Mouse (Mus musculus) heart, adult 2 months (tissue): ENCODE measurements around the gene Tcf25. TPM values are rescaled to one million over a fixed set of nuclear protein-coding genes. Genes with fewer than 3 reads are reported as not detected.
"Not testable (repeated sequence)": the region's sequence is repeated elsewhere in the genome, so short reads cannot be mapped to it uniquely, and the experiment has no call there.

ENCODE experiments used
- DNase-seq, 2 experiments: peaks; one replicate each; pipeline ENCODE4 v3.0.0; 2021
- H3K27ac ChIP-seq: fragments of 200-600 bp; 2 replicates; pipeline ENCODE4 v1.8.1; 2022
- H3K27me3 ChIP-seq: fragments of 200-500 bp; 2 replicates; pipeline ENCODE4 v1.6.1; 2012; ENCODE audit warnings: mild to moderate bottlenecking, low read length, inconsistent platforms, mixed read lengths; ENCODE audit not compliant: control insufficient read depth, insufficient read depth
- H3K36me3 ChIP-seq: fragments of 200-500 bp; 2 replicates; pipeline ENCODE4 v1.6.1; 2012; ENCODE audit warnings: low read length, inconsistent platforms; ENCODE audit not compliant: control insufficient read depth, insufficient read depth
- H3K4me1 ChIP-seq: fragments of 200-500 bp; 2 replicates; pipeline ENCODE4 v1.6.1; 2011; ENCODE audit warnings: low read length; ENCODE audit not compliant: control insufficient read depth, insufficient read depth
- H3K4me3 ChIP-seq: fragments of 200-600 bp; 2 replicates; pipeline ENCODE4 v1.8.1; 2022
- H3K79me2 ChIP-seq: fragments of 200-500 bp; replicated peaks from 2 replicates; pipeline ENCODE4 v1.6.1; 2012; ENCODE audit warnings: mild to moderate bottlenecking, inconsistent platforms, low read length, moderate library complexity, mixed read lengths; ENCODE audit not compliant: control insufficient read depth, insufficient read depth
- H3K9ac ChIP-seq: fragments of 200-500 bp; 2 replicates; pipeline ENCODE4 v1.6.1; 2012; ENCODE audit warnings: low read depth, mild to moderate bottlenecking, control low read depth, inconsistent platforms, low read length, mixed read lengths
- CTCF ChIP-seq: fragments of 200-600 bp; IDR thresholded peaks from 2 replicates; pipeline ENCODE4 v1.8.1; 2022; ENCODE audit warnings: antibody characterized with exemption, mild to moderate bottlenecking, moderate library complexity
- EP300 ChIP-seq: fragments of 200-500 bp; IDR thresholded peaks from 2 replicates; pipeline ENCODE4 v1.6.1; 2011; ENCODE audit warnings: low read depth, low read length, control low read depth; ENCODE audit not compliant: insufficient read depth
- POLR2A ChIP-seq: fragments of 200-500 bp; IDR thresholded peaks from 2 replicates; pipeline ENCODE4 v1.6.1; 2011; ENCODE audit warnings: mild to moderate bottlenecking, low read depth, low read length, control low read depth; ENCODE audit not compliant: insufficient read depth
- WGBS: fragments of 180-500 bp; shearing (Covaris S2); methylation state at CpG from one replicate; pipeline ENCODE4 v1.1.7; 2018; 5-methylcytosine and 5-hydroxymethylcytosine counted together
- intact Hi-C: fragments of 180-260 bp; cut with DNase I; formaldehyde crosslinking; loops from one replicate; pipeline ENCODE4 v1.15.1; 2025
- polyA plus RNA-seq: library from polyadenylated mRNA; depleted of rRNA; stranded (reverse); fragments of >200 nt; gene quantifications from 2 replicates; pipeline ENCODE4 v1.2.3, GENCODE M21; 2012
- total RNA-seq, 2 experiments: library from RNA; stranded (reverse); gene quantifications; 2 replicates each; pipeline ENCODE4 v1.2.3; 2021

The Tcf25 gene
- total and polyA plus RNA-seq, 3 experiments: 125 to 137 (median 134) TPM

GRCm38 (mm10) chr8:123410788-123411187 is 37.2 kb downstream of the Tcf25 start:
- no peak overlapping the region for H3K27ac ChIP-seq
- no peaks in the 10 kb centered on the region for H3K79me2 ChIP-seq
- peaks cover 8% of the 10 kb centered on the region; the same call in 1 of the 2 replicates for H3K27me3 ChIP-seq
- H3K4me3 ChIP-seq: no peak overlapping the region
- no peak for TF ChIP-seq EP300
- TF ChIP-seq POLR2A: no peak
- TF ChIP-seq CTCF: no peak
- WGBS: 14% methylated on average over 11 of the region's 11 CpGs
- no peak overlapping the region for H3K9ac ChIP-seq
- no peaks in the 10 kb centered on the region for H3K36me3 ChIP-seq
- DNase-seq: no peak
- intact Hi-C loops: no loop called here
- no peaks in the 10 kb centered on the region; the same call in 1 of the 2 replicates for H3K4me1 ChIP-seq

- intact Hi-C loops: no loop called here
- Histone ChIP-seq H3K4me3 (peak within 1 kb of the TSS; percentile 15; the same call in 1 of the 2 replicates), H3K9ac (no peak within 1 kb of the TSS), H3K36me3 (no peaks in the 10 kb centered on the region), H3K4me1 (no peaks in the 10 kb centered on the region; the same call in 1 of the 2 replicates), H3K27me3 (peaks cover 8% of the 10 kb centered on the region; the same call in 1 of the 2 replicates), H3K79me2 (no peaks in the 10 kb centered on the region), H3K27ac (no peak within 1 kb of the TSS)
- peak; percentile 60 to 61 for DNase-seq
- TF ChIP-seq CTCF (no peak), POLR2A (no peak)
- WGBS: under 1% methylated on average over 29 of the region's 29 CpGs
These were observed 37.7 kb downstream of the Tcf25 start, which contains the start of gene Tubb3 for GRCm38 (mm10) chr8:123411246-123411645. TSS of gene Tubb3 (plus strand) at chr8:123411424.

- H3K4me3 ChIP-seq: no peak overlapping the region
- no peak overlapping the region for H3K9ac ChIP-seq
- H3K27ac ChIP-seq: no peak overlapping the region
- H3K79me2 ChIP-seq: no peaks in the 10 kb centered on the region
- peaks cover 8% of the 10 kb centered on the region; the same call in 1 of the 2 replicates for H3K27me3 ChIP-seq
- intact Hi-C loops: no loop called here
- TF ChIP-seq EP300: no peak
- TF ChIP-seq POLR2A: no peak
- TF ChIP-seq CTCF: no peak
- no peak for DNase-seq
- H3K4me1 ChIP-seq: no peaks in the 10 kb centered on the region; the same call in 1 of the 2 replicates
- H3K36me3 ChIP-seq: no peaks in the 10 kb centered on the region
- WGBS: 17% methylated on average over 16 of the region's 16 CpGs
These were observed 38.3 kb downstream of the Tcf25 start for GRCm38 (mm10) chr8:123411781-123412327.

GRCm38 (mm10) chr8:123412560-123413170 is 39.1 kb downstream of the Tcf25 start:
- TF ChIP-seq EP300 (no peak), CTCF (no peak), POLR2A (no peak)
- DNase-seq: no peak
- 21% methylated on average over 12 of the region's 12 CpGs for WGBS
- Histone ChIP-seq H3K4me1 (no peaks in the 10 kb centered on the region; the same call in 1 of the 2 replicates), H3K4me3 (no peak overlapping the region), H3K27me3 (peaks cover 8% of the 10 kb centered on the region; the same call in 1 of the 2 replicates), H3K27ac (no peak overlapping the region), H3K79me2 (no peaks in the 10 kb centered on the region), H3K36me3 (no peaks in the 10 kb centered on the region), H3K9ac (no peak overlapping the region)
- intact Hi-C loops: no loop called here

GRCm38 (mm10) chr8:123414255-123414654 is 40.7 kb downstream of the Tcf25 start:
- intact Hi-C loops: no loop called here
- H3K36me3 ChIP-seq: no peaks in the 10 kb centered on the region
- no peaks in the 10 kb centered on the region; the same call in 1 of the 2 replicates for H3K4me1 ChIP-seq
- no peak overlapping the region for H3K27ac ChIP-seq
- no peak for TF ChIP-seq EP300
- TF ChIP-seq CTCF: no peak
- TF ChIP-seq POLR2A: no peak
- H3K4me3 ChIP-seq: no peak overlapping the region
- no peaks in the 10 kb centered on the region for H3K79me2 ChIP-seq
- WGBS: 11% methylated on average over 9 of the region's 9 CpGs
- H3K27me3 ChIP-seq: peaks cover 8% of the 10 kb centered on the region; the same call in 1 of the 2 replicates
- no peak overlapping the region for H3K9ac ChIP-seq
- DNase-seq: no peak

GRCm38 (mm10) chr8:123414997-123415696 is 41.6 kb downstream of the Tcf25 start:
- H3K9ac ChIP-seq, H3K27ac ChIP-seq, H3K27me3 ChIP-seq, DNase-seq, H3K4me1 ChIP-seq, H3K79me2 ChIP-seq, H3K36me3 ChIP-seq, intact Hi-C loops, H3K4me3 ChIP-seq: not testable (repeated sequence)
- 72% methylated on average over 5 of the region's 5 CpGs for WGBS
